Mouse (Mus musculus) neural tube, embryonic 15.5 days (tissue): ENCODE measurements around the gene Gm37240. TPM values are rescaled to one million over a fixed set of nuclear protein-coding genes. Genes with fewer than 3 reads are reported as not detected.

ENCODE experiments used
- ATAC-seq: fragments of 200-750 bp; cut with Nextera tagmentation; 2 replicates; pipeline ENCODE4 v1.8.0; 2017; ENCODE audit warnings: mild to moderate bottlenecking, moderate TSS enrichment, moderate library complexity; ENCODE audit not compliant: low FRiP score
- H3K27ac ChIP-seq: fragments of 300-500 bp; sonication (generic); replicated peaks from 2 replicates; pipeline ENCODE4 v1.5.1; 2015; ENCODE audit warnings: mild to moderate bottlenecking, inconsistent platforms
- H3K27me3 ChIP-seq: fragments of 300-500 bp; sonication (generic); replicated peaks from 2 replicates; pipeline ENCODE4 v1.6.1; 2015; ENCODE audit warnings: inconsistent platforms
- H3K36me3 ChIP-seq: fragments of 300-500 bp; sonication (generic); 2 replicates; pipeline ENCODE4 v1.6.1; 2015; ENCODE audit warnings: inconsistent platforms
- H3K4me1 ChIP-seq: fragments of 300-500 bp; sonication (generic); 2 replicates; pipeline ENCODE4 v1.6.1; 2015; ENCODE audit warnings: inconsistent platforms
- H3K4me2 ChIP-seq: fragments of 300-500 bp; sonication (generic); 2 replicates; pipeline ENCODE4 v1.6.1; 2015; ENCODE audit warnings: inconsistent platforms, mild to moderate bottlenecking, moderate library complexity
- H3K4me3 ChIP-seq: fragments of 300-500 bp; sonication (generic); replicated peaks from 2 replicates; pipeline ENCODE4 v1.5.1; 2015; ENCODE audit warnings: mild to moderate bottlenecking, inconsistent platforms
- H3K9ac ChIP-seq: fragments of 300-500 bp; sonication (generic); replicated peaks from 2 replicates; pipeline ENCODE4 v1.6.1; 2015; ENCODE audit warnings: mild to moderate bottlenecking, inconsistent platforms
- H3K9me3 ChIP-seq: fragments of 300-500 bp; sonication (generic); replicated peaks from 2 replicates; pipeline ENCODE4 v1.6.1; 2016; ENCODE audit warnings: inconsistent platforms
- WGBS: fragments of 180-500 bp; shearing (Covaris S2); methylation state at CpG from one replicate; pipeline ENCODE4 v1.1.7; 2015; ENCODE audit warnings: mixed read lengths; 5-methylcytosine and 5-hydroxymethylcytosine counted together
- polyA plus RNA-seq: library from polyadenylated mRNA; unstranded; fragments of >200 nt; fragmentation: Nextera tagmentation; extraction: Ambion mirVana; gene quantifications from 2 replicates; pipeline ENCODE4 v1.2.1, GENCODE M21; 2015

The Gm37240 gene
- polyA plus RNA-seq, 1 experiment from 2014 or later, result 0.99 TPM

DNA sequence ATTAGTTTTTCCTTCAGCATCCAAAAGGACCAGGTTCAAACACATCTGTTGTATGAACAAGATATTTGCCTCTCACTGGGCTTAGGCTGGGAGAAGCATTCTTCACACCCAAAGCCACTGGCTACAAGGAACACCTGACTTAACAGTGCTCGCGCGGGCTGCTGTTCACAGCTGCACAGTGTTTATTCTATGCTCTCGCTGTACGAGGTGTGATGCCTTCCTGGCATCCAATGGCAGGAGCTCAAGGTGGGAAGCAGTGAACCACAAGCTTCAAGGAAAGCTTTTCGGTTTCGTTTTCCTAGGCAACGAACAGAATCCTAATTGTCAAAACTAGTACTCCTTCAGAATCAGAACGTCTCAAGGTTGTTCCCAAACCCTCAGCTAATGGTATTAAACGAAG, 110.6 kb downstream of the Gm37240 start:
- H3K36me3 ChIP-seq, result no peaks in the 10 kb centered on the region

DNA sequence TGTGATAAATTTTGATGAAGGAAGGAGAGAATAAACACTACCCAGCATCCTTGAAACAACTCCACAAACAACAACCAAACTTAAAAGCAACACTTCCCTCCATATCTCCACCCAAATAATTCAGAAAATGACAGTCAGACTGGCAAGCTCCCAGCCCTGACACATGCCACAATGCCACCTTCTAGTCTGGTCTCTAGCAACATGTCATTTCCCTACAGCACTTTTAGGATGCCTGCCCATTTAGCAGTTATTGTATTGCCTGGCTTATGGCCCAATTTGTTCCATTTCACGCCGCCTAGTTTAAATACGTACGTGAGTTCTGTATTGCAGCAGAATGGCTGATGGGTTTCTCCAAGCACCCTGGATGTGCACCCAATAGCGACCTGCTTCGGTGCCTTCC, 111.2 kb downstream of the Gm37240 start:
- H3K36me3 ChIP-seq, result no peaks in the 10 kb centered on the region
- no peaks in the 10 kb centered on the region for H3K27me3 ChIP-seq
- H3K4me1 ChIP-seq, result peaks cover 4% of the 10 kb centered on the region; the same call in 1 of the 2 replicates
- no peak for ATAC-seq
- H3K4me3 ChIP-seq, result no peak overlapping the region
- no peak overlapping the region for H3K4me2 ChIP-seq
- 51% methylated on average over 6 of the region's 6 CpGs for WGBS
- H3K9me3 ChIP-seq, result no peaks in the 10 kb centered on the region
- H3K27ac ChIP-seq, result no peak overlapping the region
- H3K9ac ChIP-seq, result no peak overlapping the region

More for the DNA sequence above, 110.6 kb downstream of the Gm37240 start:
- no peaks in the 10 kb centered on the region for H3K27me3 ChIP-seq
- WGBS, result 75% methylated on average over 10 of the region's 10 CpGs
- no peak overlapping the region for H3K4me2 ChIP-seq
- ATAC-seq, result no peak
- H3K4me1 ChIP-seq, result peaks cover 4% of the 10 kb centered on the region; the same call in 1 of the 2 replicates
- H3K4me3 ChIP-seq, result no peak overlapping the region
- H3K9me3 ChIP-seq, result no peaks in the 10 kb centered on the region
- no peak overlapping the region for H3K27ac ChIP-seq
- H3K9ac ChIP-seq, result no peak overlapping the region

- Histone ChIP-seq H3K4me2 (no peak overlapping the region), H3K4me1 (peaks cover 4% of the 10 kb centered on the region; the same call in 1 of the 2 replicates), H3K4me3 (no peak overlapping the region), H3K36me3 (no peaks in the 10 kb centered on the region), H3K27me3 (no peaks in the 10 kb centered on the region), H3K9ac (no peak overlapping the region), H3K9me3 (no peaks in the 10 kb centered on the region), H3K27ac (no peak overlapping the region)
- no peak for ATAC-seq
- WGBS, result 75% methylated on average over 4 of the region's 4 CpGs
Observed at GRCm38 (mm10) chr3:85773886-85774285, 113.4 kb downstream of the Gm37240 start.

DNA sequence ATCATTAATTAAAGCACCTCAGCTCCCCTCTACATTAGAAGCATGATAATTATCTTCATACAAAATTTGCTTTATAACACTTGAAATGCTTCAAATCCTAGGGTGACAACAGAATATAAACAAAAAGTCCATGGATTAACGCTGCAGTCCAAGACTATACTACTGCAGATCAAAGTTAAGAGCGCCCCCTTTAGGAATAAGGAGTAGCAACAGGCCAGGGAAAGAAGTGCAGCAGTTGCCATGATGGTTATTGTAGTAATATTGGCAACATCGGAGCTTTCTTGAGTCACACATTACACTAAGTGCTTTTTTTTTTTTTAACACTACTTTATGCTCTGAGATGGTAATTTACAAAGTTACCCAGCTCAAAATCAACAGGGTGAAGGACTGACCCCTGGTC, 113.9 kb downstream of the Gm37240 start:
- no peak for ATAC-seq
- no peaks in the 10 kb centered on the region for H3K9me3 ChIP-seq
- no peaks in the 10 kb centered on the region for H3K27me3 ChIP-seq
- no peak overlapping the region for H3K9ac ChIP-seq
- no peak overlapping the region for H3K4me2 ChIP-seq
- no peaks in the 10 kb centered on the region for H3K36me3 ChIP-seq
- H3K27ac ChIP-seq, result no peak overlapping the region
- H3K4me1 ChIP-seq, result peaks cover 4% of the 10 kb centered on the region; the same call in 1 of the 2 replicates
- no peak overlapping the region for H3K4me3 ChIP-seq
- 38% methylated on average over 3 of the region's 3 CpGs for WGBS

DNA sequence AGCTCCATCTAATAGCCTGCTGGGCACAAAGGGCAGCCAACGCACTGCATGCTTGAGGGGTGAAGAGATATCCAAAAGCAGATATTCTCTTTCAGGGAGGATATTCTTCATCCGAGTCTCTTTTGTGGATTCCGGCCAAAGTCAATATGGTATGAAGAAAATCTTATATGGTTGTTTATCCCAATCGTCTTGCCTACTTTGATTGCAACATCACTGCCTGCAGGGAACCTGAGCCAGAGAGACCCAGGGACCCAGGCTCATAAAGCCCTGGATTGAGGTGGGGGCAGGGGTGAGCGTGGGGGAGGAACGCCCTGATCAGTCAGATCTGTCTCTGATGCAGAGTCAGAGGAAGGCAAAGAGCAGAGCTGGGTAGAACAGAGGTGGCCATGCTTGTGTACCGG, 122.4 kb downstream of the Gm37240 start:
- Histone ChIP-seq H3K9ac (no peak overlapping the region), H3K27ac (peak overlapping the region; percentile 45; the same call in 1 of the 2 replicates), H3K4me3 (no peak overlapping the region), H3K4me2 (no peak overlapping the region), H3K36me3 (no peaks in the 10 kb centered on the region), H3K27me3 (no peaks in the 10 kb centered on the region), H3K9me3 (no peaks in the 10 kb centered on the region), H3K4me1 (peaks cover 18% of the 10 kb centered on the region)
- WGBS, result 53% methylated on average over 7 of the region's 7 CpGs
- peak; percentile 31; the same call in 1 of the 2 replicates for ATAC-seq

DNA sequence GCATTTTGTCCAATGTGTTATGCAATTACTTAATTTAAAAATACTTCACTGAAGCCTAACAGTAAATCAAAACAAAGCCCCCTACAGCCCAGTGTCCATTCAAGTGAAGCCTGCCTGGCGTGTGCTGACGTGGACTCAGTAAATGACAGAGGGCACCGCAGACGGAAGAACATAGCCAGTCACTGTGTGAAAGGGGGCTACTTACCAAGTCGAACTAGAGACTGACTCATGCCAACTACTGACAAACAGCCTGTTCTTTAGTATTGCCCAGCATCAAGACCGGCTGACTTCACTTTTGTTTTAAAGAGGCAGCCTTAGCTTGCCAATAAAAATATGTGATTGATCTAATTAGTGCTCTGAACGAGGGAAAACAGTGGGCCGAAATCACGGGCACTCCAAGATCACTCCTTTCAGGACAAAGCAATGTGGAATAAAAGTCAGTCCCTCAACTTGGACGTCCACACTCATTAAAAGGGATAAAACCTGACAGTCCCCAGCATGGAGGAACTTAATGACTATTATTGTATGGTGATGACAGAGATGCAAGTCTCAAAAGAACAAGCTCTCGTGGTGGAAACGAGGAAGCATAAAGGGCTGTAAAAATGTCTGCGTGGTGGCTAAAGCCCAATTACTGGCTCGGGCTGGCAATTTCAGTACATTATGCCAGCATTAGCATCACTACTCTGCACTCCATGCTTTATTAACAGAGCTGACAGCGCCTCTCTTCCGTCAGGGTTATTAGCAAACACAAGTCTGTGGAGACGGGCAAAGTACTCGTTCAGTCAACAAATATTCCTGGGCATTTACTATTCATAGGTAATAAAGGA, 123.1 kb downstream of the Gm37240 start:
- WGBS, result 24% methylated on average over 18 of the region's 18 CpGs
- peak; percentile 68 for ATAC-seq
- Histone ChIP-seq H3K4me1 (peaks cover 18% of the 10 kb centered on the region), H3K36me3 (no peaks in the 10 kb centered on the region), H3K4me2 (0 out of 2 replicates have a peak overlapping the region, but pooled peaks have one; percentile 9), H3K9me3 (no peaks in the 10 kb centered on the region), H3K27ac (no peak overlapping the region), H3K27me3 (no peaks in the 10 kb centered on the region), H3K9ac (no peak overlapping the region), H3K4me3 (no peak overlapping the region)

DNA sequence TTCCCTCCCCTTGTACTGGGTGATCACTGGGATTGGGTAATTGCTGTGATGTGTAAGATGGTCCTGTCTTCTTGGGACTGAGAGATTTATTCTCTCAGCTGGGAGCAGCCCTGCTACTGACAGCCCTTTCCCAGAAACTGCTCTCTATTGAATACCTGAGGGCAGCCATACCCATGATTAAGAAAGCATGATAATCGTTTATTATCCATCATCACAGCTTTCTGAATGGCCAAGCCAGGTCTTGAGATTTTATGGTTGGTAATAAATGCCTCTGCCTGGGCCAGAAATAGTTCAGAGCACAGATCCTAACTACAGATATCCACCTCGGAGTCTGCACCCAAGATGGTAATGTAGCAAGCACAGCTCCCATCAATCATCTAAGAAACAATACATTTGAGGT, 129.4 kb downstream of the Gm37240 start:
- Histone ChIP-seq H3K4me3 (no peak overlapping the region), H3K9ac (no peak overlapping the region), H3K9me3 (no peaks in the 10 kb centered on the region), H3K27me3 (no peaks in the 10 kb centered on the region), H3K27ac (no peak overlapping the region), H3K36me3 (no peaks in the 10 kb centered on the region), H3K4me2 (no peak overlapping the region), H3K4me1 (peaks cover 6% of the 10 kb centered on the region; the same call in 1 of the 2 replicates)
- 32% methylated on average over 2 of the region's 2 CpGs for WGBS
- ATAC-seq, result peak; percentile 35; the same call in 1 of the 2 replicates

GRCm38 (mm10) chr3:85757435-85757834, 129.9 kb downstream of the Gm37240 start:
- Histone ChIP-seq H3K36me3 (no peaks in the 10 kb centered on the region), H3K4me3 (no peak overlapping the region), H3K27ac (no peak overlapping the region), H3K9ac (no peak overlapping the region), H3K4me2 (no peak overlapping the region), H3K4me1 (peaks cover 6% of the 10 kb centered on the region; the same call in 1 of the 2 replicates), H3K9me3 (no peaks in the 10 kb centered on the region), H3K27me3 (no peaks in the 10 kb centered on the region)
- no peak for ATAC-seq
- 74% methylated on average over 4 of the region's 4 CpGs for WGBS

DNA sequence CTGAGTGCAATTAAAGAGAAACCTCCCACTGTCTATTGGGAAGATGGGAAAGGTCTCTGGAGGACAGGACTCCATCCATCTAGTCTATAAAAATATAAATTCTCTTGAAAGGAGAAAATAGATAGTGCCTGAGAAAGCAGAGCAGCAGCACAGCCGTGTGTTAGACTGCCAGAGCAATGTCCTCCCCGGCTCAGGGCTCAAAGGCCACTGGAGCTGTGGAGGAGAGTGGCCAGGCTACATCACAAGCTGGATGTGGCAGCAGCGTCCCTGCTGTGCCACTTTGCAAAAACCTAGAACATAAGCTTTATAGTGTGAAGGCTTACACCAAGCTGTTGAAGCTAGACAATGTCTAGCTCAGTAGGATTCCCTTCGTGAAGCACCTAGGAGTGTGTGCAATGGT, 138.0 kb downstream of the Gm37240 start:
- no peak overlapping the region for H3K4me3 ChIP-seq
- no peak for ATAC-seq
- no peak overlapping the region for H3K9ac ChIP-seq
- H3K36me3 ChIP-seq, result no peaks in the 10 kb centered on the region
- no peaks in the 10 kb centered on the region for H3K27me3 ChIP-seq
- no peak overlapping the region for H3K4me2 ChIP-seq
- no peaks in the 10 kb centered on the region for H3K9me3 ChIP-seq
- no peak overlapping the region for H3K27ac ChIP-seq
- H3K4me1 ChIP-seq, result no peaks in the 10 kb centered on the region
- WGBS, result 62% methylated on average over 4 of the region's 4 CpGs

GRCm38 (mm10) chr3:85748863-85749262, 138.5 kb downstream of the Gm37240 start:
- Histone ChIP-seq H3K4me2 (no peak overlapping the region), H3K9ac (no peak overlapping the region), H3K27ac (no peak overlapping the region), H3K9me3 (no peaks in the 10 kb centered on the region), H3K4me1 (no peaks in the 10 kb centered on the region), H3K4me3 (no peak overlapping the region), H3K27me3 (no peaks in the 10 kb centered on the region), H3K36me3 (no peaks in the 10 kb centered on the region)
- WGBS, result 37% methylated on average over 4 of the region's 4 CpGs
- no peak for ATAC-seq

DNA sequence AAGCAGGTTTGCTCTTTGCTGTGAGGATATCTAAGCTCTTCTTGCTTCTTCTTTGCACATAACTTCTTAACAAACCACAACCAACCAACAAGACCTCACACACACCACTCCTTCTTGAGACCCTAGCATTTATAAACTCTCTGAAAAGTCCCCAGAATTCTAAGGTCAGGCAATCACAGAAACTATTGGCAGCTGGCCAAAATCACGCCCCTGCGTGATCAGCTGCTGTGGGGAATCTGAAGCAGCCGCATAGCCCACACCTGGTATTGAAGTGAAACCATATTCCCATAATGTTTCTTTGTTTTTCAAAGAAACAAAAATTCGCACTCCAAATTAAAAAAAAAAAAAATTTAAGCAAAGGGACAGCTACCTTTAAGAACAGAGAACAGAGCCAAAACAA, 141.2 kb downstream of the Gm37240 start:
- Histone ChIP-seq H3K27ac (no peak overlapping the region), H3K36me3 (no peaks in the 10 kb centered on the region), H3K9ac (no peak overlapping the region), H3K27me3 (no peaks in the 10 kb centered on the region), H3K4me1 (no peaks in the 10 kb centered on the region), H3K4me2 (no peak overlapping the region), H3K4me3 (no peak overlapping the region), H3K9me3 (no peaks in the 10 kb centered on the region)
- WGBS, result 70% methylated on average over 4 of the region's 4 CpGs
- ATAC-seq, result no peak

- Histone ChIP-seq H3K27me3 (no peaks in the 10 kb centered on the region), H3K4me1 (no peaks in the 10 kb centered on the region), H3K9me3 (no peaks in the 10 kb centered on the region), H3K4me3 (no peak overlapping the region), H3K9ac (no peak overlapping the region), H3K36me3 (no peaks in the 10 kb centered on the region), H3K4me2 (no peak overlapping the region), H3K27ac (no peak overlapping the region)
- WGBS, result 96% methylated on average over 3 of the region's 3 CpGs
- no peak for ATAC-seq
Observed at GRCm38 (mm10) chr3:85741767-85742166, 145.6 kb downstream of the Gm37240 start.
